Mouse (Mus musculus) monocyte, adult 2 months (primary cell): Measurements from ENCODE around the gene 9230102O04Rik.

Experiments used
- DNase-seq, 2 experiments: peaks; one replicate each; pipeline ENCODE4 v3.0.0; 2022; ENCODE audit warnings: low spot score in 2 of 2, low read depth in 1 of 2

The 9230102O04Rik gene

GRCm38 (mm10) chr2:9873757-9874156 lies 15.6 kb downstream of the 9230102O04Rik start:
- DNase-seq = no peak

- DNase-seq = no peak
Observed at GRCm38 (mm10) chr2:9872682-9873081, 16.7 kb downstream of the 9230102O04Rik start.

GRCm38 (mm10) chr2:9871798-9872197 lies 17.5 kb downstream of the 9230102O04Rik start:
- DNase-seq = no peak

GRCm38 (mm10) chr2:9871141-9871716 lies 18.1 kb downstream of the 9230102O04Rik start:
- DNase-seq = no peak

- no peak for DNase-seq
Observed at GRCm38 (mm10) chr2:9867092-9867825, 22.1 kb downstream of the 9230102O04Rik start.

- no peak for DNase-seq
Observed at GRCm38 (mm10) chr2:9860698-9861097, 28.6 kb downstream of the 9230102O04Rik start.

- no peak for DNase-seq
Observed at GRCm38 (mm10) chr2:9855861-9856260, 33.5 kb downstream of the 9230102O04Rik start.

GRCm38 (mm10) chr2:9852851-9853576 lies 36.3 kb downstream of the 9230102O04Rik start:
- no peak for DNase-seq

- DNase-seq = no peak
Observed at GRCm38 (mm10) chr2:9835195-9835594, 54.1 kb downstream of the 9230102O04Rik start.

- DNase-seq = no peak
Observed at GRCm38 (mm10) chr2:9833712-9834111, 55.6 kb downstream of the 9230102O04Rik start.
